Mouse (Mus musculus) midbrain, embryonic 15.5 days (tissue): Measurements from ENCODE around the gene Pdcd5. TPM values are rescaled to one million over a fixed set of nuclear protein-coding genes. Genes with fewer than 3 reads are reported as not detected.

ENCODE experiments used
- ATAC-seq: fragments of 200-750 bp; cut with Nextera tagmentation; replicated peaks from 2 replicates; pipeline ENCODE4 v1.8.0; 2017; ENCODE audit warnings: moderate TSS enrichment
- H3K27ac ChIP-seq: fragments of 300-500 bp; sonication (generic); 2 replicates; pipeline ENCODE4 v1.5.1; 2015; ENCODE audit warnings: mild to moderate bottlenecking, inconsistent platforms
- H3K27me3 ChIP-seq: fragments of 300-500 bp; sonication (generic); replicated peaks from 2 replicates; pipeline ENCODE4 v1.6.1; 2015; ENCODE audit warnings: inconsistent platforms
- H3K36me3 ChIP-seq: fragments of 300-500 bp; sonication (generic); replicated peaks from 2 replicates; pipeline ENCODE4 v1.6.1; 2015; ENCODE audit warnings: inconsistent platforms
- H3K4me1 ChIP-seq: fragments of 300-500 bp; sonication (generic); 2 replicates; pipeline ENCODE4 v1.6.1; 2015; ENCODE audit warnings: inconsistent platforms
- H3K4me2 ChIP-seq: fragments of 300-500 bp; sonication (generic); 2 replicates; pipeline ENCODE4 v1.6.1; 2015; ENCODE audit warnings: inconsistent platforms, mild to moderate bottlenecking, moderate library complexity
- H3K4me3 ChIP-seq: fragments of 300-500 bp; sonication (generic); 2 replicates; pipeline ENCODE4 v1.5.1; 2015; ENCODE audit warnings: mild to moderate bottlenecking, inconsistent platforms
- H3K9ac ChIP-seq: fragments of 300-500 bp; sonication (generic); 2 replicates; pipeline ENCODE4 v1.6.1; 2015; ENCODE audit warnings: mild to moderate bottlenecking, inconsistent platforms
- H3K9me3 ChIP-seq: fragments of 300-500 bp; sonication (generic); 2 replicates; pipeline ENCODE4 v1.6.1; 2016; ENCODE audit warnings: inconsistent platforms
- whole genome bisulfite sequencing: fragments of 180-500 bp; shearing (Covaris S2); methylation state at CpG from one replicate; pipeline ENCODE4 v1.1.7; 2015; ENCODE audit warnings: mixed read lengths; 5-methylcytosine and 5-hydroxymethylcytosine counted together
- polyA plus RNA-seq: library from polyadenylated mRNA; unstranded; fragments of >200 nt; fragmentation: Nextera tagmentation; extraction: Ambion mirVana; gene quantifications from 2 replicates; pipeline ENCODE4 v1.2.1, GENCODE M21; 2015

The Pdcd5 gene
- polyA plus RNA-seq, 1 experiment from 2014 or later = 241 TPM

GRCm38 (mm10) chr7:35636229-35636628, 11.1 kb downstream of the Pdcd5 start:
- no peak for ATAC-seq
- H3K4me3 ChIP-seq = no peak overlapping the region
- no peak overlapping the region for H3K27ac ChIP-seq
- 71% methylated on average over 6 of the region's 6 CpGs for WGBS
- peaks cover 49% of the 10 kb centered on the region for H3K36me3 ChIP-seq
- H3K4me1 ChIP-seq = no peaks in the 10 kb centered on the region
- no peak overlapping the region for H3K4me2 ChIP-seq
- no peak overlapping the region for H3K9ac ChIP-seq
- H3K27me3 ChIP-seq = no peaks in the 10 kb centered on the region
- no peaks in the 10 kb centered on the region for H3K9me3 ChIP-seq

GRCm38 (mm10) chr7:35628496-35628895, 18.8 kb downstream of the Pdcd5 start:
- 77% methylated on average over 5 of the region's 5 CpGs for WGBS
- no peaks in the 10 kb centered on the region for H3K9me3 ChIP-seq
- no peak overlapping the region for H3K9ac ChIP-seq
- H3K4me3 ChIP-seq = no peak overlapping the region
- no peaks in the 10 kb centered on the region for H3K27me3 ChIP-seq
- H3K4me1 ChIP-seq = no peaks in the 10 kb centered on the region
- ATAC-seq = no peak
- H3K27ac ChIP-seq = no peak overlapping the region
- H3K36me3 ChIP-seq = peaks cover 37% of the 10 kb centered on the region; the same call in 1 of the 2 replicates
- no peak overlapping the region for H3K4me2 ChIP-seq

GRCm38 (mm10) chr7:35627371-35627770, 19.9 kb downstream of the Pdcd5 start:
- H3K4me1 ChIP-seq = no peaks in the 10 kb centered on the region
- no peaks in the 10 kb centered on the region for H3K27me3 ChIP-seq
- ATAC-seq = no peak
- H3K36me3 ChIP-seq = peaks cover 40% of the 10 kb centered on the region; the same call in 1 of the 2 replicates
- no peaks in the 10 kb centered on the region for H3K9me3 ChIP-seq
- WGBS = 91% methylated on average over 10 of the region's 10 CpGs
- H3K9ac ChIP-seq = no peak overlapping the region
- no peak overlapping the region for H3K27ac ChIP-seq
- no peak overlapping the region for H3K4me2 ChIP-seq
- H3K4me3 ChIP-seq = no peak overlapping the region

GRCm38 (mm10) chr7:35626038-35626437, 21.3 kb downstream of the Pdcd5 start:
- peaks cover 32% of the 10 kb centered on the region; the same call in 1 of the 2 replicates for H3K36me3 ChIP-seq
- no peak overlapping the region for H3K4me2 ChIP-seq
- H3K27me3 ChIP-seq = no peaks in the 10 kb centered on the region
- 95% methylated on average over 5 of the region's 5 CpGs for WGBS
- H3K4me3 ChIP-seq = no peak overlapping the region
- H3K9ac ChIP-seq = no peak overlapping the region
- no peak overlapping the region for H3K27ac ChIP-seq
- ATAC-seq = no peak
- H3K9me3 ChIP-seq = no peaks in the 10 kb centered on the region
- H3K4me1 ChIP-seq = no peaks in the 10 kb centered on the region

- Histone ChIP-seq H3K27me3 (no peaks in the 10 kb centered on the region), H3K9ac (no peak overlapping the region), H3K4me3 (no peak overlapping the region), H3K4me2 (no peak overlapping the region), H3K9me3 (no peaks in the 10 kb centered on the region), H3K27ac (no peak overlapping the region), H3K36me3 (peaks cover 25% of the 10 kb centered on the region; the same call in 1 of the 2 replicates), H3K4me1 (no peaks in the 10 kb centered on the region)
- ATAC-seq = no peak
- WGBS = 95% methylated on average over 10 of the region's 10 CpGs
Measured at GRCm38 (mm10) chr7:35622626-35623025, 24.7 kb downstream of the Pdcd5 start.

GRCm38 (mm10) chr7:35617513-35617912, 29.8 kb downstream of the Pdcd5 start:
- no peak overlapping the region for H3K4me3 ChIP-seq
- no peak overlapping the region for H3K27ac ChIP-seq
- no peaks in the 10 kb centered on the region for H3K27me3 ChIP-seq
- no peaks in the 10 kb centered on the region for H3K9me3 ChIP-seq
- H3K4me1 ChIP-seq = no peaks in the 10 kb centered on the region
- no peak overlapping the region for H3K9ac ChIP-seq
- ATAC-seq = no peak
- H3K4me2 ChIP-seq = no peak overlapping the region
- peaks cover 30% of the 10 kb centered on the region for H3K36me3 ChIP-seq
- 27% methylated on average over 4 of the region's 4 CpGs for WGBS

- no peak for ATAC-seq
- H3K27ac ChIP-seq = no peak overlapping the region
Measured at GRCm38 (mm10) chr7:35609245-35609644, 38.1 kb downstream of the Pdcd5 start.

GRCm38 (mm10) chr7:35606816-35607215, 40.5 kb downstream of the Pdcd5 start:
- Histone ChIP-seq H3K4me1 (no peaks in the 10 kb centered on the region), H3K9ac (no peak overlapping the region), H3K9me3 (no peaks in the 10 kb centered on the region), H3K36me3 (peaks cover 25% of the 10 kb centered on the region; the same call in 1 of the 2 replicates), H3K27ac (no peak overlapping the region), H3K4me2 (no peak overlapping the region), H3K4me3 (no peak overlapping the region), H3K27me3 (no peaks in the 10 kb centered on the region)
- WGBS = 84% methylated on average over 10 of the region's 10 CpGs
- no peak for ATAC-seq

More at GRCm38 (mm10) chr7:35609245-35609644, 38.1 kb downstream of the Pdcd5 start:
- WGBS = 94% methylated on average over 10 of the region's 10 CpGs
- Histone ChIP-seq H3K9me3 (no peaks in the 10 kb centered on the region), H3K4me3 (no peak overlapping the region), H3K9ac (no peak overlapping the region), H3K36me3 (peaks cover 14% of the 10 kb centered on the region; the same call in 1 of the 2 replicates), H3K27me3 (no peaks in the 10 kb centered on the region), H3K4me1 (no peaks in the 10 kb centered on the region), H3K4me2 (no peak overlapping the region)

- WGBS = 97% methylated on average over 5 of the region's 5 CpGs
- no peak overlapping the region for H3K4me3 ChIP-seq
- H3K36me3 ChIP-seq = peaks cover 16% of the 10 kb centered on the region; the same call in 1 of the 2 replicates
- H3K27ac ChIP-seq = no peak overlapping the region
- H3K4me2 ChIP-seq = no peak overlapping the region
- H3K27me3 ChIP-seq = no peaks in the 10 kb centered on the region
- H3K9me3 ChIP-seq = no peaks in the 10 kb centered on the region
- H3K4me1 ChIP-seq = no peaks in the 10 kb centered on the region
- no peak overlapping the region for H3K9ac ChIP-seq
- ATAC-seq = no peak
Measured at GRCm38 (mm10) chr7:35602766-35603165, 44.6 kb downstream of the Pdcd5 start.

- Histone ChIP-seq H3K4me3 (no peak overlapping the region), H3K4me2 (no peak overlapping the region), H3K27me3 (no peaks in the 10 kb centered on the region), H3K27ac (no peak overlapping the region), H3K9ac (no peak overlapping the region), H3K4me1 (no peaks in the 10 kb centered on the region), H3K36me3 (peaks cover 11% of the 10 kb centered on the region; the same call in 1 of the 2 replicates), H3K9me3 (no peaks in the 10 kb centered on the region)
- 95% methylated on average over 6 of the region's 6 CpGs for WGBS
- ATAC-seq = no peak
Measured at GRCm38 (mm10) chr7:35601106-35601505, 46.2 kb downstream of the Pdcd5 start.

GRCm38 (mm10) chr7:35600031-35600430, 47.3 kb downstream of the Pdcd5 start:
- Histone ChIP-seq H3K4me3 (no peak overlapping the region), H3K4me1 (no peaks in the 10 kb centered on the region), H3K4me2 (no peak overlapping the region), H3K36me3 (peaks cover 11% of the 10 kb centered on the region; the same call in 1 of the 2 replicates), H3K27ac (no peak overlapping the region), H3K9ac (no peak overlapping the region), H3K27me3 (no peaks in the 10 kb centered on the region), H3K9me3 (no peaks in the 10 kb centered on the region)
- 89% methylated on average over 10 of the region's 10 CpGs for WGBS
- ATAC-seq = no peak

- Histone ChIP-seq H3K4me3 (no peak overlapping the region), H3K27me3 (no peaks in the 10 kb centered on the region), H3K36me3 (peaks cover 11% of the 10 kb centered on the region; the same call in 1 of the 2 replicates), H3K27ac (no peak overlapping the region), H3K4me1 (no peaks in the 10 kb centered on the region), H3K9me3 (no peaks in the 10 kb centered on the region), H3K4me2 (no peak overlapping the region), H3K9ac (no peak overlapping the region)
- WGBS = 94% methylated on average over 9 of the region's 9 CpGs
- ATAC-seq = no peak
Measured at GRCm38 (mm10) chr7:35599492-35599891, 47.8 kb downstream of the Pdcd5 start.

GRCm38 (mm10) chr7:35594311-35594710, 53.0 kb downstream of the Pdcd5 start:
- Histone ChIP-seq H3K9me3 (no peaks in the 10 kb centered on the region), H3K36me3 (peaks cover 10% of the 10 kb centered on the region), H3K9ac (no peak overlapping the region), H3K27ac (no peak overlapping the region), H3K27me3 (no peaks in the 10 kb centered on the region), H3K4me1 (no peaks in the 10 kb centered on the region), H3K4me3 (no peak overlapping the region), H3K4me2 (no peak overlapping the region)
- 88% methylated on average over 5 of the region's 5 CpGs for WGBS
- ATAC-seq = no peak
